Mouse (Mus musculus) G1E (cell line): ENCODE data around the gene Krt10.

Experiments used
- CTCF ChIP-seq: IDR thresholded peaks from 2 replicates; pipeline ENCODE4 v1.5.1; 2012; ENCODE audit warnings: low read depth, low read length, inconsistent platforms, mixed read lengths
- GATA1 ChIP-seq: IDR thresholded peaks from 2 replicates; pipeline ENCODE4 v1.6.1; 2012; ENCODE audit warnings: borderline replicate concordance, low read length, inconsistent platforms, mixed read lengths

DNA sequence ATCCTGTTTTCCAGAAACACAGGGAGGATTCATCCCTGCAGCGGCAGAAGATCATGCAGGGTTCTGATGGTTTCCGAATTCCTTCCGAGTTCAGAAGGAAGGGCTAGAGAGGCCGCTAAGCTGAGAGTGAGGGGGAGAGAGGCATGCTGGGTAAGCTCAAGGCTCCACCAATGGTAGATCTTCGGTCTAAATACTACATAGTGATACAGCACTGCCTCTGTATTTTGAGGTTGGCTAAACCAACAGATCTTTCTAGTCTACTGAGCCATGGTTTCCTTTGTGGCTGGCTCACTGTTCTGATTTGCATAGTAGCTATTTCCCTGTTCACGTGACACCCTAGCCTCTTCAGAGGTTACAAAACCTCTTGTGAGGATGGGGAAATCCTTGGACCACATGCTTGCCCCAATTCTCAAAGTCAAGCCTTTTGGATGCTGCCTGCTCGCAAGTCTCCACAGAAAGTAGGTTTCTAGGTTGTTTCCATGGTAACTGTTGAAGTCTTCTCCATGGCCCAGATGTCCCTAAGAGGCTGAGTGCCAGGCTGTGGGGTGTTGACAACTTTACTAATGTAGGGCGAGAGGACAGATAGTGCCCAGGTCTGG lies 19.2 kb downstream of the Krt10 start:
- no peak for TF ChIP-seq GATA1
- TF ChIP-seq CTCF = no peak
